Mouse (Mus musculus) heart, embryonic 14.5 days (tissue): ENCODE data around the gene Gm2174. TPM values are rescaled to one million over a fixed set of nuclear protein-coding genes. Genes with fewer than 3 reads are reported as not detected.

ENCODE experiments used
- ATAC-seq: fragments of 200-750 bp; cut with Nextera tagmentation; 2 replicates; pipeline ENCODE4 v1.8.0; 2017; ENCODE audit warnings: low read depth, moderate TSS enrichment; ENCODE audit not compliant: insufficient number of reproducible peaks, insufficient read depth, low FRiP score
- H3K27ac ChIP-seq, 2 experiments: fragments of 200-500 bp in 1 of 2; fragments of 300-500 bp in 1 of 2; sonication (generic) in 1 of 2; replicated peaks in 1 of 2; 2 replicates each; pipeline ENCODE4 v1.5.1; 2012 to 2014; ENCODE audit warnings: low read depth in 2 of 2, low read length in 2 of 2, control low read depth in 1 of 2, mild to moderate bottlenecking in 1 of 2, mixed read lengths in 1 of 2; ENCODE audit not compliant: control insufficient read depth in 1 of 2, insufficient read depth in 1 of 2
- H3K27me3 ChIP-seq: fragments of 300-500 bp; sonication (generic); 2 replicates; pipeline ENCODE4 v1.6.1; 2014; ENCODE audit warnings: mild to moderate bottlenecking, low read length, control low read depth; ENCODE audit not compliant: control insufficient read depth, insufficient read depth
- H3K36me3 ChIP-seq: fragments of 300-500 bp; sonication (generic); 2 replicates; pipeline ENCODE4 v1.6.1; 2014; ENCODE audit warnings: mild to moderate bottlenecking, control low read depth, low read length, mixed read lengths; ENCODE audit not compliant: control insufficient read depth, insufficient read depth
- H3K4me1 ChIP-seq, 2 experiments: fragments of 200-500 bp in 1 of 2; fragments of 300-500 bp in 1 of 2; sonication (generic) in 1 of 2; 2 replicates each; pipeline ENCODE4 v1.6.1; 2012 to 2014; ENCODE audit warnings: low read length in 2 of 2, control low read depth in 1 of 2, mixed read lengths in 1 of 2; ENCODE audit not compliant: control insufficient read depth in 2 of 2, insufficient read depth in 2 of 2
- H3K4me2 ChIP-seq: fragments of 300-500 bp; sonication (generic); 2 replicates; pipeline ENCODE4 v1.6.1; 2014; ENCODE audit warnings: mild to moderate bottlenecking, low read length
- H3K4me3 ChIP-seq, 2 experiments: fragments of 200-500 bp in 1 of 2; fragments of 300-500 bp in 1 of 2; sonication (generic) in 1 of 2; 2 replicates each; pipeline ENCODE4 v1.5.1; 2012 to 2014; ENCODE audit warnings: low read length in 2 of 2, mild to moderate bottlenecking in 2 of 2, control low read depth in 1 of 2, low read depth in 1 of 2, moderate library complexity in 1 of 2; ENCODE audit not compliant: control insufficient read depth in 1 of 2, insufficient read depth in 1 of 2
- H3K9ac ChIP-seq: fragments of 300-500 bp; sonication (generic); 2 replicates; pipeline ENCODE4 v1.6.1; 2014; ENCODE audit warnings: mild to moderate bottlenecking, low read length
- H3K9me3 ChIP-seq: fragments of 300-500 bp; sonication (generic); 2 replicates; pipeline ENCODE4 v1.6.1; 2016; ENCODE audit warnings: low read length, control low read depth; ENCODE audit not compliant: control insufficient read depth
- WGBS: fragments of 180-500 bp; shearing (Covaris S2); extraction: QIAGEN DNeasy Blood & Tissue Kit; methylation state at CpG from one replicate; pipeline ENCODE4 v1.1.7; 2014; 5-methylcytosine and 5-hydroxymethylcytosine counted together
- polyA plus RNA-seq: library from polyadenylated mRNA; unstranded; fragments of >200 nt; fragmentation: Nextera tagmentation; extraction: Ambion mirVana; gene quantifications from 2 replicates; pipeline ENCODE4 v1.2.1, GENCODE M21; 2014

Gene Gm2174
- polyA plus RNA-seq: 1.7 TPM in 2 replicates

- H3K9me3 ChIP-seq: no peaks in the 10 kb centered on the region
- H3K27me3 ChIP-seq: no peaks in the 10 kb centered on the region
- H3K4me2 ChIP-seq: no peak within 1 kb of the TSS
- WGBS: 52% methylated on average over 4 of the region's 4 CpGs
- peaks cover 6 to 12% of the 10 kb centered on the region in 2 experiments; a peak in 3 of 4 replicates for H3K4me1 ChIP-seq
- no peak within 1 kb of the TSS for H3K9ac ChIP-seq
- H3K27ac ChIP-seq: peak within 1 kb of the TSS; percentile 57 to 75
- H3K4me3 ChIP-seq: no peak within 1 kb of the TSS
- no peak for ATAC-seq
- no peaks in the 10 kb centered on the region for H3K36me3 ChIP-seq
These were observed at the start of gene Gm2174 for GRCm38 (mm10) chrX:56447524-56448015. TSS of gene Gm2174 (plus strand) at chrX:56447965.

DNA sequence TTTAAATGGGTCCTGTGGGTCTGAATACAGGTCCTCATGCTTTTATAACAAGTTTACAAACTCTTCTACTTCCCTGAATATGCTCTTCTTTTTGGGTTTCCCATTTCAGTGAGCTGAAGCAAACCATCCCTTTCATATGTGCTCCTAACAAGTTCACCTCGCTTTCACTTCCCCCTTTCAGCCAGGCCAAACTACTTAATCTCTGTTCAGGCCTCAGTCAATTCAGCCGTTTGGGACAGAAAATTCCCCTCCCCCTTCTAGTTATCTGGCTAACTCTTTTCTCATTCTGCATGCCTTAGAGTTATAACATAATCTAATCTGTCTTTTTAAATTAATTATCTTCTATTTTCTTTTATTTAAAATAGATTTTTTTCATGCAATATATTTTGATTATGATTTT is 43.1 kb upstream of the Gm2174 start:
- Histone ChIP-seq H3K4me2 (no peak overlapping the region), H3K27ac (no peak overlapping the region), H3K27me3 (no peaks in the 10 kb centered on the region), H3K36me3 (no peaks in the 10 kb centered on the region), H3K9me3 (no peaks in the 10 kb centered on the region), H3K4me3 (no peak overlapping the region), H3K4me1 (no peaks in the 10 kb centered on the region), H3K9ac (no peak overlapping the region)
- 25% methylated on average over 2 of the region's 2 CpGs for WGBS
- no peak for ATAC-seq

DNA sequence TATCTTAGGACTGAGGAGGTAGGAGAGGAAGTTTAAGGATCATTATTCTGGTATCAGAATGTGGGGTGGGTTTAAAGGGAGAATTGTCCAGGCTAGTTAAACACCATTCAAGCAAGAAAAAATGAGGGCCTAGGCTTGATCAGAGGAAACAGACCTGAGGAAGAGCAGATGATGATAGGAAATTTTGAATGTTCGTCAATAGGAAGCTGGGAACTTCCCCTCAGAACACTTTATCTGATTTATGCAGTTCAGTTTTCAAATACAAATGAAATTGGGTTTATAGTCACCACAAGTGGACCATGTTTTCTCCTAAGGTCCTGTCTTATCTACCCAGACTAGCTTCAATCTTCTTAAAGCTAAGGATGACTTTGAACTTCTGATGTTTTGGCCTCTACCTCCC is 42.3 kb upstream of the Gm2174 start:
- Histone ChIP-seq H3K4me2 (no peak overlapping the region), H3K36me3 (no peaks in the 10 kb centered on the region), H3K4me3 (no peak overlapping the region), H3K9ac (no peak overlapping the region), H3K27me3 (no peaks in the 10 kb centered on the region), H3K27ac (no peak overlapping the region), H3K9me3 (no peaks in the 10 kb centered on the region), H3K4me1 (no peaks in the 10 kb centered on the region)
- no peak for ATAC-seq
- 41% methylated on average over 1 of the region's 1 CpGs for WGBS

- H3K4me2 ChIP-seq: no peak overlapping the region
- H3K9ac ChIP-seq: no peak overlapping the region
- WGBS: 64% methylated on average over 5 of the region's 5 CpGs
- H3K9me3 ChIP-seq: no peaks in the 10 kb centered on the region
- H3K4me1 ChIP-seq: no peaks in the 10 kb centered on the region
- no peaks in the 10 kb centered on the region for H3K36me3 ChIP-seq
- H3K27me3 ChIP-seq: no peaks in the 10 kb centered on the region
- ATAC-seq: no peak
- no peak overlapping the region for H3K4me3 ChIP-seq
- no peak overlapping the region for H3K27ac ChIP-seq
These were observed 41.6 kb upstream of the Gm2174 start for GRCm38 (mm10) chrX:56406128-56406527.

- Histone ChIP-seq H3K4me1 (peaks cover 0 to 7% of the 10 kb centered on the region in 2 experiments; a peak in 1 of 4 replicates), H3K9me3 (no peaks in the 10 kb centered on the region), H3K27ac (no peak overlapping the region), H3K27me3 (no peaks in the 10 kb centered on the region), H3K36me3 (no peaks in the 10 kb centered on the region), H3K4me3 (no peak overlapping the region), H3K9ac (no peak overlapping the region), H3K4me2 (no peak overlapping the region)
- ATAC-seq: no peak
- WGBS: 55% methylated on average over 3 of the region's 3 CpGs
These were observed 31.5 kb upstream of the Gm2174 start for GRCm38 (mm10) chrX:56416277-56416676.

GRCm38 (mm10) chrX:56417541-56417940 is 30.2 kb upstream of the Gm2174 start:
- Histone ChIP-seq H3K4me1 (peaks cover 0 to 7% of the 10 kb centered on the region in 2 experiments; a peak in 1 of 4 replicates), H3K4me3 (no peak overlapping the region), H3K9me3 (no peaks in the 10 kb centered on the region), H3K36me3 (no peaks in the 10 kb centered on the region), H3K27me3 (no peaks in the 10 kb centered on the region), H3K27ac (no peak overlapping the region), H3K4me2 (no peak overlapping the region), H3K9ac (no peak overlapping the region)
- WGBS: 62% methylated on average over 4 of the region's 4 CpGs
- ATAC-seq: no peak

GRCm38 (mm10) chrX:56430601-56431000 is 17.2 kb upstream of the Gm2174 start:
- Histone ChIP-seq H3K4me2 (no peak overlapping the region), H3K27ac (no peak overlapping the region), H3K27me3 (no peaks in the 10 kb centered on the region), H3K4me1 (no peaks in the 10 kb centered on the region), H3K9ac (no peak overlapping the region), H3K9me3 (no peaks in the 10 kb centered on the region), H3K36me3 (no peaks in the 10 kb centered on the region), H3K4me3 (no peak overlapping the region)
- WGBS: 32% methylated on average over 2 of the region's 2 CpGs
- no peak for ATAC-seq

DNA sequence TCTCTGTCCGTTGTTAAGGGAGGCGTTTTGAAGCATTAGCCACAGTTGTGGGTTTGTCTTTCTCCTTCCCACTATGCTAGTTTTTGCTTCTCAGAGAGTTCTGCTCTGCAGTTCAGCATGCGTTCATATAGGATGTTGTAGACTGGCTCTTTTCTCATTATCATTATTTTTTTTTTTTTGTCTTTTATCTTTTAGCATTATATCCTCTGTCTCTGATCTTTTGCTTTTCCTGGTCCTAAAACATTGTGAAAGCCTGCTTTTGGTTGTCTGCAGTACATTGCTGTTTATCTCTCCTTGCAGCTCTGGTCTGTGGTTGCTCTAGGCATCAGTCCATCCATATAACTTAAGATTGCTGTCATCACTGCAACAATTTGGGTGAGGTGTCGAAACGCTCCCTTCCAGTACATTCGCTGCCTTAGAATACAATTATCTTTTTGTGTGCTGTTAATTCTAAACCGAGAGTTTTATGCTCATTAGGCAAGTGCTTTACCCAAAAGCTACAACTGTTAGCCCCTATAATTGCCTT is 11.9 kb upstream of the Gm2174 start:
- Histone ChIP-seq H3K27ac (no peak overlapping the region), H3K9ac (no peak overlapping the region), H3K4me3 (no peak overlapping the region), H3K27me3 (no peaks in the 10 kb centered on the region), H3K9me3 (no peaks in the 10 kb centered on the region), H3K36me3 (no peaks in the 10 kb centered on the region), H3K4me2 (no peak overlapping the region), H3K4me1 (no peaks in the 10 kb centered on the region; a peak in 1 of 4 replicates)
- 41% methylated on average over 7 of the region's 7 CpGs for WGBS
- ATAC-seq: no peak
